Mouse (Mus musculus): ENCODE measurements around the gene Cdh13.

DNA sequence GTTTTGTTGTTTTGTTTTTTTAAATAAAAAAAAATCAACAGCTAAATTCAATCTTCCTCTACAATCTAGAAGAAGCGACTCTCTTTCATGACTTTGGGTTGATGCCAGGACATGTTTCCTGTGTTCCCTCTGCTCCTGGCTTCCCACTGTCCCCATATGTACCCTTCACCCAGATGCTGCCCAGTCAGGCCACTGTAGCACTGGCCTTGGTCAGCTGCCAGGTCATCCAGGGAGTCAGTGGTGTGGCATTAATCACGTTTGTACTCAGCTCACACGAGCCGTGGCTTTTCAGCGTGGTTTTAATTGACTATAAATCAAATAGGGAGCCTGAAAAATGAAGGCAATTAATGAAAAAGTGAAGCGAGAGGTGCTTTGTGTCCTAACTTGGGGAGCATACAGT lies 229.7 kb downstream of the Cdh13 start:
- TF ChIP-seq CTCF (IDR thresholded peaks at IDR 0.05; ENCODE audit: extremely low read depth, insufficient read depth, low read length) = no peak
- TF ChIP-seq POLR2A (IDR thresholded peaks at IDR 0.05; ENCODE audit: extremely low read depth, insufficient read depth, low read length) = no peak

All from cortical plate, adult 2 months (tissue).